Mouse (Mus musculus): ENCODE results near the gene Kcnk1.

The Kcnk1 gene

GRCm38 (mm10) chr8:125997550-125997949 lies 2.6 kb downstream of the Kcnk1 start:
- DNase-seq, result no peak

GRCm38 (mm10) chr8:125999842-126000395 lies 4.9 kb downstream of the Kcnk1 start:
- no peak for DNase-seq

GRCm38 (mm10) chr8:126003546-126003945 lies 8.6 kb downstream of the Kcnk1 start:
- no peak for DNase-seq

GRCm38 (mm10) chr8:126004953-126005352 lies 10.0 kb downstream of the Kcnk1 start:
- DNase-seq, result no peak

GRCm38 (mm10) chr8:126006310-126006990 lies 11.5 kb downstream of the Kcnk1 start:
- DNase-seq, result peak; percentile 43

- DNase-seq, result no peak
These were observed 12.8 kb downstream of the Kcnk1 start for GRCm38 (mm10) chr8:126007538-126008330.

- no peak for DNase-seq
These were observed 14.0 kb downstream of the Kcnk1 start for GRCm38 (mm10) chr8:126008945-126009344.

- no peak for DNase-seq
These were observed 15.9 kb downstream of the Kcnk1 start for GRCm38 (mm10) chr8:126010900-126011299.

GRCm38 (mm10) chr8:126012334-126012733 lies 17.4 kb downstream of the Kcnk1 start:
- no peak for DNase-seq

GRCm38 (mm10) chr8:126013646-126014045 lies 18.7 kb downstream of the Kcnk1 start:
- DNase-seq, result no peak

GRCm38 (mm10) chr8:126021932-126022331 lies 27.0 kb downstream of the Kcnk1 start:
- peak; percentile 57 for DNase-seq

- DNase-seq, result no peak
These were observed 28.8 kb downstream of the Kcnk1 start for GRCm38 (mm10) chr8:126023706-126024305.

- no peak for DNase-seq
These were observed 29.9 kb downstream of the Kcnk1 start for GRCm38 (mm10) chr8:126024891-126025290.

GRCm38 (mm10) chr8:126026121-126026520 lies 31.2 kb downstream of the Kcnk1 start:
- DNase-seq, result no peak

GRCm38 (mm10) chr8:126026584-126026983 lies 31.6 kb downstream of the Kcnk1 start:
- no peak for DNase-seq

- no peak for DNase-seq
These were observed 32.5 kb downstream of the Kcnk1 start for GRCm38 (mm10) chr8:126027486-126027885.

- no peak for DNase-seq
These were observed 34.0 kb downstream of the Kcnk1 start for GRCm38 (mm10) chr8:126028941-126029340.

- no peak for DNase-seq
These were observed 37.8 kb downstream of the Kcnk1 start for GRCm38 (mm10) chr8:126032776-126033175.

- no peak for DNase-seq
These were observed 40.1 kb downstream of the Kcnk1 start for GRCm38 (mm10) chr8:126035046-126035445.

GRCm38 (mm10) chr8:126036340-126036739 lies 41.4 kb downstream of the Kcnk1 start:
- no peak for DNase-seq

GRCm38 (mm10) chr8:126045751-126046150 lies 50.8 kb downstream of the Kcnk1 start:
- peak; percentile 47 for DNase-seq

GRCm38 (mm10) chr8:126053911-126054310 lies 58.9 kb downstream of the Kcnk1 start:
- DNase-seq, result no peak

GRCm38 (mm10) chr8:126058876-126059275 lies 63.9 kb downstream of the Kcnk1 start:
- no peak for DNase-seq

- DNase-seq, result no peak
These were observed 67.9 kb downstream of the Kcnk1 start for GRCm38 (mm10) chr8:126062844-126063243.
